Mouse (Mus musculus): ENCODE measurements around the gene 6430628N08Rik.

GRCm38 (mm10) chr4:115940681-115941080 lies 50.2 kb downstream of the 6430628N08Rik start:
- TF ChIP-seq CTCF (IDR thresholded peaks at IDR 0.05; ENCODE audit: low read depth): no peak
- no peak for TF ChIP-seq EP300 (IDR thresholded peaks at IDR 0.05; ENCODE audit: low read depth)

Measured in liver, postnatal 0 days (tissue).